Mouse (Mus musculus) C2C12 (cell line): ENCODE data around the gene Ank. TPM values are rescaled to one million over a fixed set of nuclear protein-coding genes. Genes with fewer than 3 reads are reported as not detected.

Experiments
- H3K27me3 ChIP-seq: one replicate; pipeline ENCODE4 v1.6.1; 2011; ENCODE audit not compliant: control insufficient read depth, insufficient read depth, insufficient read length
- H3K36me3 ChIP-seq: one replicate; pipeline ENCODE4 v1.6.1; 2011; ENCODE audit not compliant: control insufficient read depth, insufficient read depth
- H3K4me3 ChIP-seq: one replicate; pipeline ENCODE4 v1.5.1; 2011; ENCODE audit warnings: mild to moderate bottlenecking, control low read depth; ENCODE audit not compliant: poor library complexity, insufficient read depth, severe bottlenecking
- H3K79me2 ChIP-seq: one replicate; pipeline ENCODE4 v1.6.1; 2011; ENCODE audit not compliant: control insufficient read depth, insufficient read depth
- H3K79me3 ChIP-seq: one replicate; pipeline ENCODE4 v1.6.1; 2011; ENCODE audit warnings: low read depth, control low read depth
- H3ac ChIP-seq: one replicate; pipeline ENCODE3; 2011; ENCODE audit warnings: low read depth; ENCODE audit not compliant: control insufficient read depth, insufficient read length
- CEBPB ChIP-seq: IDR thresholded peaks from one replicate; pipeline ENCODE4 v1.6.1; 2011; ENCODE audit warnings: low read depth, mild to moderate bottlenecking, control low read depth, moderate library complexity
- CTCF ChIP-seq: IDR thresholded peaks from one replicate; pipeline ENCODE4 v1.5.1; 2011; ENCODE audit not compliant: control insufficient read depth, insufficient read depth, insufficient read length
- FOSL1 ChIP-seq: IDR thresholded peaks from one replicate; pipeline ENCODE4 v1.8.0; 2011; ENCODE audit warnings: mild to moderate bottlenecking, low read length; ENCODE audit not compliant: poor library complexity, insufficient read depth, severe bottlenecking
- MAX ChIP-seq: IDR thresholded peaks from one replicate; pipeline ENCODE4 v1.6.1; 2011; ENCODE audit warnings: mild to moderate bottlenecking, control low read depth
- MYOD1 ChIP-seq: IDR thresholded peaks from one replicate; pipeline ENCODE4 v1.6.1; 2011; ENCODE audit warnings: low read depth; ENCODE audit not compliant: control insufficient read depth, insufficient read length
- MYOG ChIP-seq: IDR thresholded peaks from one replicate; pipeline ENCODE4 v1.6.1; 2011; ENCODE audit not compliant: control insufficient read depth, insufficient read length; ENCODE audit errors: extremely low read depth
- USF1 ChIP-seq: IDR thresholded peaks from one replicate; pipeline ENCODE4 v1.6.1; 2011; ENCODE audit warnings: low read depth, mild to moderate bottlenecking, control low read depth, moderate library complexity
- polyA plus RNA-seq: library from polyadenylated mRNA; unstranded; fragments of >200 nt; fragmentation: generic; extraction: Trizol; gene quantifications from one replicate; pipeline ENCODE4 v1.2.1, GENCODE M21; 2012; ENCODE audit warnings: missing spikeins

Gene Ank
- polyA plus RNA-seq, 1 experiment = 292 TPM

DNA sequence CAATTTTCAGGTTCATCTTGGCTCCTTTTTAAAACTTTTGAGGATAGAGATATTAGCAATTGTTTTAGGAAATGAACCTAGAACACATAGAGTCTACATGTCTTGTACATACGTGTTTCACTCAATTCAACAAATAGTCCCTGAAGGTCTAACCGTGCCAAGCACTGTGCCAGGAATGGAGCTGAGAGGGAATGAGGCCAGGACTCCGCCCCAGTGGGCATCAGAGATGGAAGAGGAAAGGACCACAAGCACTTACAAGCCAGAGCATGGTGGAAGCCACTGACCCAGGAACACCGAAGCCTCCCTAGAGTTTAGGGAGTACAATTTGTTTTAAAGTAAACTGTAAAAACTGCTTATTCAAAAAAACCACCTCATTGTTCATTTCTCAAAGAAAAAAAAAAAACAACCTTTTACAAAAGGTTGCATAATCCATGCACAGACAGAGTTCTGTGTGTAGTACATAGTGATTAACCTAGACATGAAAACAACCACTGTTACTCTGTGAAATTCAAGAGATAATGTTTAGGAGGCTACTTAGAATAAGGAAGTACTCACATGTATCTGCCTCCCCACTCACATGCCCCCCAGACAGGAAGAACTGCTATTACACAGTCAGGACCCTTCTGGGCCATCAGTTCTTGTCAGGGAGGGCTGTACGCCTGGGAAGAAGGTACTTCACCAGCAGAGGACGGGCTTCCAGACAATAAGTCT lies 154.2 kb downstream of the Ank start:
- TF ChIP-seq CTCF (no peak), MYOG (no peak), USF1 (no peak), FOSL1 (no peak), MAX (no peak), MYOD1 (no peak), CEBPB (no peak)
- Histone ChIP-seq H3K79me2 (peaks cover 54% of the 10 kb centered on the region), H3K4me3 (no peak overlapping the region), H3K36me3 (peaks cover 88% of the 10 kb centered on the region), H3ac (no peak overlapping the region), H3K79me3 (peaks cover 32% of the 10 kb centered on the region), H3K27me3 (no peaks in the 10 kb centered on the region)

DNA sequence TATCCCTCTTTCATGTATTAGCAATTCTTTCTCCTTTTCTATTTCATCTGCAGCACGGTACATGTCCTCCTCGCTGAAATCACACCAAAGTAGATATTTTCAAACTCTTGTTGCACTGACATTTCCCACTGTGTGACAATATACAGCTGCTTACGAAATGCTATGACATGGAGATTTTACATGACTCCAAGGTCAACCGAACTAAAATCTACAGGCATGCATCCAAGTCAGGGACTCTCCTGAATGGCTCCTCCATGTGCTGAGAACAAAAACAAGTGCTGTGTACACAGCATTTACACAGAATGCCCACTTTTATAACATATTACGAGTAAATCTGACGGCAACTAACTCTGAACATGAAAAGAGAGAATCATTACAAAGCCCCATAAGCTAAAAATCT lies 156.8 kb downstream of the Ank start:
- no peak overlapping the region for H3ac ChIP-seq
- peaks cover 81% of the 10 kb centered on the region for H3K79me2 ChIP-seq
- H3K79me3 ChIP-seq = peaks cover 59% of the 10 kb centered on the region
- no peak overlapping the region for H3K4me3 ChIP-seq
- no peaks in the 10 kb centered on the region for H3K27me3 ChIP-seq
- H3K36me3 ChIP-seq = peaks cover 91% of the 10 kb centered on the region
- TF ChIP-seq USF1 (no peak), FOSL1 (no peak), CTCF (no peak), MYOG (no peak), CEBPB (no peak), MYOD1 (no peak), MAX (no peak)

GRCm38 (mm10) chr15:27625014-27625889 lies 158.8 kb downstream of the Ank start:
- no peaks in the 10 kb centered on the region for H3K27me3 ChIP-seq
- no peak overlapping the region for H3ac ChIP-seq
- peaks cover 75% of the 10 kb centered on the region for H3K36me3 ChIP-seq
- H3K79me3 ChIP-seq = peaks cover 77% of the 10 kb centered on the region
- H3K79me2 ChIP-seq = peaks cover 99% of the 10 kb centered on the region
- no peak overlapping the region for H3K4me3 ChIP-seq
- TF ChIP-seq MYOG (no peak), FOSL1 (no peak), MAX (no peak), CTCF (no peak), USF1 (no peak), MYOD1 (no peak), CEBPB (no peak)

GRCm38 (mm10) chr15:27625890-27626255 lies 159.4 kb downstream of the Ank start:
- H3K36me3 ChIP-seq = peaks cover 69% of the 10 kb centered on the region
- peaks cover 99% of the 10 kb centered on the region for H3K79me2 ChIP-seq
- H3ac ChIP-seq = no peak overlapping the region
- no peaks in the 10 kb centered on the region for H3K27me3 ChIP-seq
- TF ChIP-seq FOSL1 = no peak
- no peak for TF ChIP-seq USF1
- no peak for TF ChIP-seq MAX
- no peak for TF ChIP-seq MYOG
- TF ChIP-seq MYOD1 = no peak
- TF ChIP-seq CEBPB = no peak
- peaks cover 77% of the 10 kb centered on the region for H3K79me3 ChIP-seq
- H3K4me3 ChIP-seq = no peak overlapping the region

DNA sequence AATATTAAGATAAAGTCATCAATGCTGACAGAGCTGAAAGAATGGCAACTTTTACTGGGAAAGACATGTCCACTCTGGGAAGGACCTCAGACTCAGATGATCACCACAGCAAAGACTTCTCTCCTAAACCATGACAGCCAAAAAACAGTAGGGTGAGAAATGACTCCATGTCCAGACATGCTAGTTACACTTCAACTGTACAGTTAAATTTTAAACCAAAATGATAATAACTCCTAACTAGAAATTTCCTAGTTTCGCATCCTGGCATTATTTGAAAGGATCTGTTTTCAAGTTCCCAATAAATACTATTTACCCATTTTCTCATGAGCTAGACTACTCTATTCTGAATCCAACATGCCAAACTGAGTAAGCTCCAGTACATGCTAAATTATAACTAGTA lies 159.8 kb downstream of the Ank start:
- TF ChIP-seq CTCF = no peak
- no peak for TF ChIP-seq MYOD1
- no peak for TF ChIP-seq MYOG
- Histone ChIP-seq H3ac (no peak overlapping the region), H3K27me3 (no peaks in the 10 kb centered on the region), H3K79me3 (peaks cover 77% of the 10 kb centered on the region), H3K79me2 (peaks cover 99% of the 10 kb centered on the region), H3K36me3 (peaks cover 65% of the 10 kb centered on the region), H3K4me3 (no peak overlapping the region)

DNA sequence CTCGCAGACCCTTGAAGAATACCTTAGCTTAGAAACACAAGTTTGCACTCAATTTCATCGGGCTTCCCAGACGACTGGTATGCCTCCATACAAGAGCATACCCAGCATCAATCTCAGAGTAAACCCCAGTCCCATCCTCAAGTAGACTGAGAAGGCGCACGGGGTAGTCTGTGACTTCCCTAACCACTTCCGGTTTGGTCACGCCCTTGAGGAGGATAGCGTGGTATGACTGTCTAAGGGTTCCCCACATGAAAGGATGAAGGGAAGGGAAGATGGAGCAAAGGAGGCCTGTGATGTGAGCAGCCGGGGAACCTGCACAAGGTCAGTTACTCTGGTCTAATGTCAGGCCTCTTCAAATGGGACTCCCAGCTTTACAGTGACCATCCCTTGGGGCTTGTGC lies 161.3 kb downstream of the Ank start:
- Histone ChIP-seq H3K27me3 (no peaks in the 10 kb centered on the region), H3K79me2 (peaks cover 85% of the 10 kb centered on the region), H3K79me3 (peaks cover 72% of the 10 kb centered on the region), H3ac (no peak overlapping the region), H3K36me3 (peaks cover 55% of the 10 kb centered on the region), H3K4me3 (no peak overlapping the region)
- no peak for TF ChIP-seq CTCF
- no peak for TF ChIP-seq MAX
- no peak for TF ChIP-seq MYOG
- no peak for TF ChIP-seq CEBPB
- no peak for TF ChIP-seq FOSL1
- TF ChIP-seq USF1 = no peak
- TF ChIP-seq MYOD1 = no peak
